Mouse (Mus musculus): ENCODE results near the gene Rftn1. TPM values are rescaled to one million over a fixed set of nuclear protein-coding genes. Genes with fewer than 3 reads are reported as not detected.

Gene Rftn1
- total RNA-seq, 1 experiment, result 5.0 TPM

DNA sequence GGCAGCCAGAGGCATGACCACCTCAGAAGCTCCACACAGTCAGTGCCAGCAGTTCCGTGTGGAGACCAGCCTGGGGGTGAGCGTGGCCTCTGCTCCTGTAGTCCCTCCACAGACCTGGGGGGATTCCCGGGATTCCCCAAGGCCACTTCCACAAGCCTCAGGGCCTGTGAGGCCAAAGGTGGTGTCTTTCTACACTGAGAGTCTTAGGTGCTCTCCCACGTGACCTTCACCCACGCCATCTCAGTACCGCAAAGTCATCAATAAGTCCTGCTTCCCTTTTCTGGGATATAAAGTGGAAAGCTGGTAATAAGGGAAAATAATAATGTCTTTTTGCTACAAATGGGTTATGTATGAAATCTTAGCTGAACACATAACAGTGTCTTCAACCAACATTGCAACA lies 92.2 kb downstream of the Rftn1 start:
- H3K36me3 ChIP-seq (ENCODE audit: control insufficient read depth, insufficient read depth, low read length, poor library complexity, severe bottlenecking), result no peaks in the 10 kb centered on the region
- no peaks in the 10 kb centered on the region for H3K9me3 ChIP-seq (ENCODE audit: control insufficient read depth, insufficient read depth, low read depth, low read length)
- H3K4me3 ChIP-seq (ENCODE audit: insufficient read depth in 1 of 2, low read depth in 1 of 2, low read length in 2 of 2, poor library complexity in 1 of 2, severe bottlenecking in 1 of 2), result no peak overlapping the region
- DNase-seq (ENCODE audit: low read depth, low spot score), result no peak
- no peaks in the 10 kb centered on the region for H3K4me1 ChIP-seq (ENCODE audit: control insufficient read depth in 2 of 2, insufficient read depth in 2 of 2, low read length in 2 of 2, poor library complexity in 1 of 2)
- H3K27ac ChIP-seq (ENCODE audit: insufficient read depth, low read depth, low read length, poor library complexity, severe bottlenecking), result no peak overlapping the region
- no peak overlapping the region for H3K9ac ChIP-seq (ENCODE audit: insufficient read depth, low read depth, low read length, poor library complexity, severe bottlenecking)
- in situ Hi-C loops (cut with MboI; ENCODE audit: low sequenced_read_pairs in 2 of 2, unreplicated experiment in 2 of 2), result no loop called here
- TF ChIP-seq CHD2 (IDR thresholded peaks at IDR 0.05; ENCODE audit: low read depth, low read length) (no peak), HCFC1 (IDR thresholded peaks at IDR 0.05; ENCODE audit: borderline replicate concordance, insufficient read depth, low read length) (no peak), MAFK (IDR thresholded peaks at IDR 0.05; ENCODE audit: insufficient read depth, low read depth, low read length) (no peak), ZC3H11A (IDR thresholded peaks at IDR 0.05; ENCODE audit: borderline replicate concordance, low read depth, low read length) (no peak), ZNF384 (IDR thresholded peaks at IDR 0.05; ENCODE audit: low read depth, low read length) (no peak)

- Histone ChIP-seq H3K4me1 (ENCODE audit: control insufficient read depth in 2 of 2, insufficient read depth in 2 of 2, low read length in 2 of 2, poor library complexity in 1 of 2) (no peaks in the 10 kb centered on the region), H3K27ac (ENCODE audit: insufficient read depth, low read depth, low read length, poor library complexity, severe bottlenecking) (no peak overlapping the region), H3K4me3 (ENCODE audit: insufficient read depth in 1 of 2, low read depth in 1 of 2, low read length in 2 of 2, poor library complexity in 1 of 2, severe bottlenecking in 1 of 2) (no peak overlapping the region), H3K9ac (ENCODE audit: insufficient read depth, low read depth, low read length, poor library complexity, severe bottlenecking) (no peak overlapping the region), H3K36me3 (ENCODE audit: control insufficient read depth, insufficient read depth, low read length, poor library complexity, severe bottlenecking) (no peaks in the 10 kb centered on the region), H3K9me3 (ENCODE audit: control insufficient read depth, insufficient read depth, low read depth, low read length) (no peaks in the 10 kb centered on the region)
- DNase-seq (ENCODE audit: low read depth, low spot score), result no peak
- in situ Hi-C loops (cut with MboI; ENCODE audit: low sequenced_read_pairs in 2 of 2, unreplicated experiment in 2 of 2), result no loop called here
- no peak for TF ChIP-seq HCFC1 (IDR thresholded peaks at IDR 0.05; ENCODE audit: borderline replicate concordance, insufficient read depth, low read length)
- TF ChIP-seq ZNF384 (IDR thresholded peaks at IDR 0.05; ENCODE audit: low read depth, low read length), result no peak
- TF ChIP-seq MAFK (IDR thresholded peaks at IDR 0.05; ENCODE audit: insufficient read depth, low read depth, low read length), result no peak
- TF ChIP-seq ZC3H11A (IDR thresholded peaks at IDR 0.05; ENCODE audit: borderline replicate concordance, low read depth, low read length), result no peak
- TF ChIP-seq CHD2 (IDR thresholded peaks at IDR 0.05; ENCODE audit: low read depth, low read length), result no peak
Measured at GRCm38 (mm10) chr17:50097831-50098230, 92.6 kb downstream of the Rftn1 start.

GRCm38 (mm10) chr17:50096305-50096704 lies 94.2 kb downstream of the Rftn1 start:
- Histone ChIP-seq H3K4me1 (ENCODE audit: control insufficient read depth in 2 of 2, insufficient read depth in 2 of 2, low read length in 2 of 2, poor library complexity in 1 of 2) (no peaks in the 10 kb centered on the region), H3K4me3 (ENCODE audit: insufficient read depth in 1 of 2, low read depth in 1 of 2, low read length in 2 of 2, poor library complexity in 1 of 2, severe bottlenecking in 1 of 2) (no peak overlapping the region), H3K9ac (ENCODE audit: insufficient read depth, low read depth, low read length, poor library complexity, severe bottlenecking) (no peak overlapping the region), H3K36me3 (ENCODE audit: control insufficient read depth, insufficient read depth, low read length, poor library complexity, severe bottlenecking) (no peaks in the 10 kb centered on the region), H3K9me3 (ENCODE audit: control insufficient read depth, insufficient read depth, low read depth, low read length) (no peaks in the 10 kb centered on the region), H3K27ac (ENCODE audit: insufficient read depth, low read depth, low read length, poor library complexity, severe bottlenecking) (no peak overlapping the region)
- no peak for DNase-seq (ENCODE audit: low read depth, low spot score)
- TF ChIP-seq HCFC1 (IDR thresholded peaks at IDR 0.05; ENCODE audit: borderline replicate concordance, insufficient read depth, low read length) (no peak), MAFK (IDR thresholded peaks at IDR 0.05; ENCODE audit: insufficient read depth, low read depth, low read length) (no peak), CHD2 (IDR thresholded peaks at IDR 0.05; ENCODE audit: low read depth, low read length) (no peak), ZNF384 (IDR thresholded peaks at IDR 0.05; ENCODE audit: low read depth, low read length) (no peak), ZC3H11A (IDR thresholded peaks at IDR 0.05; ENCODE audit: borderline replicate concordance, low read depth, low read length) (no peak)
- in situ Hi-C loops (cut with MboI; ENCODE audit: low sequenced_read_pairs in 2 of 2, unreplicated experiment in 2 of 2), result no loop called here

DNA sequence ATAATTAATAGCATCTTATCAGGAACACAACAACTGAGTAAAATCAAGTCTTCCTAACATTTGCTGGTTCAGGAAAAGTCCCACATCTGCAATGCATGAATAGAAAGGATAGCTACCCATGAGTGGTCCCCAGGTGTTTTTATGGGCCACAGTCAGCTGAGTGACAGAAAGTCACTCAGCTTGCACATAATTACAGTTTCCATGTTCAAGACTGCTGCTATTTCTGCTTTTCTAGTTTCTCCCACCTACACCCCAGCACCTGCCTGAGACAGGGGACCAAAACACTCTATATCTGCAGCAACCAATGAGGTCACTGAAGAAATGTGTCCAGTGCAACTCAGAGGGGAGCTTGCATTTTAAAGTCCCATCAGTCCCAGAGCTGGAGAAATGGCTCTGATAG lies 95.9 kb downstream of the Rftn1 start:
- Histone ChIP-seq H3K27ac (ENCODE audit: insufficient read depth, low read depth, low read length, poor library complexity, severe bottlenecking) (no peak overlapping the region), H3K4me1 (ENCODE audit: control insufficient read depth in 2 of 2, insufficient read depth in 2 of 2, low read length in 2 of 2, poor library complexity in 1 of 2) (no peaks in the 10 kb centered on the region), H3K9me3 (ENCODE audit: control insufficient read depth, insufficient read depth, low read depth, low read length) (no peaks in the 10 kb centered on the region), H3K9ac (ENCODE audit: insufficient read depth, low read depth, low read length, poor library complexity, severe bottlenecking) (no peak overlapping the region), H3K36me3 (ENCODE audit: control insufficient read depth, insufficient read depth, low read length, poor library complexity, severe bottlenecking) (no peaks in the 10 kb centered on the region), H3K4me3 (ENCODE audit: insufficient read depth in 1 of 2, low read depth in 1 of 2, low read length in 2 of 2, poor library complexity in 1 of 2, severe bottlenecking in 1 of 2) (no peak overlapping the region)
- in situ Hi-C loops (cut with MboI; ENCODE audit: low sequenced_read_pairs in 2 of 2, unreplicated experiment in 2 of 2), result no loop called here
- no peak for DNase-seq (ENCODE audit: low read depth, low spot score)
- no peak for TF ChIP-seq ZC3H11A (IDR thresholded peaks at IDR 0.05; ENCODE audit: borderline replicate concordance, low read depth, low read length)
- no peak for TF ChIP-seq HCFC1 (IDR thresholded peaks at IDR 0.05; ENCODE audit: borderline replicate concordance, insufficient read depth, low read length)
- TF ChIP-seq ZNF384 (IDR thresholded peaks at IDR 0.05; ENCODE audit: low read depth, low read length), result no peak
- no peak for TF ChIP-seq CHD2 (IDR thresholded peaks at IDR 0.05; ENCODE audit: low read depth, low read length)
- no peak for TF ChIP-seq MAFK (IDR thresholded peaks at IDR 0.05; ENCODE audit: insufficient read depth, low read depth, low read length)

GRCm38 (mm10) chr17:50094077-50094476 lies 96.4 kb downstream of the Rftn1 start:
- H3K4me1 ChIP-seq (ENCODE audit: control insufficient read depth in 2 of 2, insufficient read depth in 2 of 2, low read length in 2 of 2, poor library complexity in 1 of 2), result no peaks in the 10 kb centered on the region
- H3K27ac ChIP-seq (ENCODE audit: insufficient read depth, low read depth, low read length, poor library complexity, severe bottlenecking), result no peak overlapping the region
- no peaks in the 10 kb centered on the region for H3K36me3 ChIP-seq (ENCODE audit: control insufficient read depth, insufficient read depth, low read length, poor library complexity, severe bottlenecking)
- H3K9me3 ChIP-seq (ENCODE audit: control insufficient read depth, insufficient read depth, low read depth, low read length), result no peaks in the 10 kb centered on the region
- in situ Hi-C loops (cut with MboI; ENCODE audit: low sequenced_read_pairs in 2 of 2, unreplicated experiment in 2 of 2), result no loop called here
- no peak for TF ChIP-seq HCFC1 (IDR thresholded peaks at IDR 0.05; ENCODE audit: borderline replicate concordance, insufficient read depth, low read length)
- TF ChIP-seq CHD2 (IDR thresholded peaks at IDR 0.05; ENCODE audit: low read depth, low read length), result no peak
- TF ChIP-seq ZC3H11A (IDR thresholded peaks at IDR 0.05; ENCODE audit: borderline replicate concordance, low read depth, low read length), result no peak
- TF ChIP-seq ZNF384 (IDR thresholded peaks at IDR 0.05; ENCODE audit: low read depth, low read length), result no peak
- H3K9ac ChIP-seq (ENCODE audit: insufficient read depth, low read depth, low read length, poor library complexity, severe bottlenecking), result no peak overlapping the region
- no peak for DNase-seq (ENCODE audit: low read depth, low spot score)
- H3K4me3 ChIP-seq (ENCODE audit: insufficient read depth in 1 of 2, low read depth in 1 of 2, low read length in 2 of 2, poor library complexity in 1 of 2, severe bottlenecking in 1 of 2), result no peak overlapping the region
